Mouse (Mus musculus): ENCODE data around the gene Lhx5.

GRCm38 (mm10) chr5:120428990-120429389 is 2.5 kb upstream of the Lhx5 start:
- TF ChIP-seq POLR2A (IDR thresholded peaks at IDR 0.05; ENCODE audit: insufficient read depth, low read depth, low read length) (no peak), CTCF (IDR thresholded peaks at IDR 0.05) (no peak), EP300 (IDR thresholded peaks at IDR 0.05; ENCODE audit: insufficient read depth, low read depth, low read length) (no peak)

Measured in heart, adult 2 months (tissue).